Mouse (Mus musculus) limb, embryonic 10.5 days (tissue): Measurements from ENCODE around the gene Wrap73. TPM values are rescaled to one million over a fixed set of nuclear protein-coding genes. Genes with fewer than 3 reads are reported as not detected.
A peak's percentile ranks its signal among the peaks of the same experiment; 100 is the strongest.

Experiments
- DNase-seq: peaks from one replicate; pipeline ENCODE4 v3.0.0-alpha.2; 2017; ENCODE audit warnings: low spot score
- H3K27ac ChIP-seq: fragments of 300-500 bp; sonication (generic); 2 replicates; pipeline ENCODE4 v1.5.1; 2016; ENCODE audit warnings: mild to moderate bottlenecking
- H3K27me3 ChIP-seq: fragments of 300-500 bp; sonication (generic); 2 replicates; pipeline ENCODE4 v1.6.1; 2016; ENCODE audit warnings: low read depth, mild to moderate bottlenecking; ENCODE audit not compliant: poor library complexity, severe bottlenecking
- H3K36me3 ChIP-seq: fragments of 300-500 bp; sonication (generic); 2 replicates; pipeline ENCODE4 v1.6.1; 2016; ENCODE audit warnings: mild to moderate bottlenecking, moderate library complexity
- H3K4me1 ChIP-seq: fragments of 300-500 bp; sonication (generic); 2 replicates; pipeline ENCODE4 v1.6.1; 2016
- H3K4me3 ChIP-seq: fragments of 300-500 bp; sonication (generic); 2 replicates; pipeline ENCODE4 v1.5.1; 2016; ENCODE audit warnings: mild to moderate bottlenecking, moderate library complexity
- H3K9me3 ChIP-seq: fragments of 300-500 bp; sonication (generic); replicated peaks from 2 replicates; pipeline ENCODE4 v1.6.1; 2016; ENCODE audit warnings: mild to moderate bottlenecking
- WGBS: fragments of 180-500 bp; shearing (Covaris S2); methylation state at CpG from one replicate; pipeline ENCODE4 v1.1.7; 2016; 5-methylcytosine and 5-hydroxymethylcytosine counted together
- polyA plus RNA-seq: library from polyadenylated mRNA; unstranded; fragments of >200 nt; fragmentation: Nextera tagmentation; extraction: Ambion mirVana; gene quantifications from 2 replicates; pipeline ENCODE4 v1.2.1, GENCODE M21; 2016

Wrap73 gene
- polyA plus RNA-seq, 1 experiment from 2014 or later = 49.0 TPM

DNA sequence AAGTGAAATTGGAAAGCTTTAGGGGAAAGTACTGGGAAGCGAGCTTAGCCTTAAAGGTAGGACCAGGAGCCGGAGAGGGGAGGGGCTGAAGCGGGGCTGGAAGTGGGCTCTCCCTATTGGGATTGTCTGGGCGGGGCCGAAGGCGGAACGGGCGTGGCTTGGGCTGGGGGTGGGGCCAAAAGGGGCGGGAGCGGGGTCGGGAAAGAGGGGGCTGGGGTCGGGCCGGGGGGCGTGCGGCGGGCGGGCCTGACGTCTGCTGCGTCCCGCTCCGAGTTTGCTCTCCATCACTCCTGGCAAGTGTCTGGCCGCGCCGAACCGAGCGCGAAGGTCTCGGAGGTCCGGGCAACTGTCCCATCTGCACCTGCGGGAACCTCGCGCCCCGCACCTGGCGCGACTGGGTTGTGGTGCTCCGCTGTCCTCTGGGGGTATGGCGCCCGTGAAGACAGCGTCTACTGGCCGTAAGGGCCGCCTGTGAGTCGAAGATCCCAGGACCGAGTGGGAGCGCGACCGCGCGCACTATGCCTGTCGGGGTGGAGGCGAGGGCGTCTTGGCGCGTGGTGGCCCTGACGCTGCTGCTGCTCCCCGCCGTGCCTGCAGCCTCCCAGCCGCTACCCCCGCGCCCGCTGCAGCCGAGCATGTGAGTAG is 28.5 kb downstream of the Wrap73 start, which contains the start of gene Megf6:
Gene Megf6 (plus strand): TSS at position 225 of the 645 bp plus-strand sequence.
- H3K27me3 ChIP-seq = peaks cover 63% of the 10 kb centered on the region
- WGBS = under 1% methylated on average over 61 of the region's 61 CpGs
- peaks cover 67% of the 10 kb centered on the region for H3K4me1 ChIP-seq

DNA sequence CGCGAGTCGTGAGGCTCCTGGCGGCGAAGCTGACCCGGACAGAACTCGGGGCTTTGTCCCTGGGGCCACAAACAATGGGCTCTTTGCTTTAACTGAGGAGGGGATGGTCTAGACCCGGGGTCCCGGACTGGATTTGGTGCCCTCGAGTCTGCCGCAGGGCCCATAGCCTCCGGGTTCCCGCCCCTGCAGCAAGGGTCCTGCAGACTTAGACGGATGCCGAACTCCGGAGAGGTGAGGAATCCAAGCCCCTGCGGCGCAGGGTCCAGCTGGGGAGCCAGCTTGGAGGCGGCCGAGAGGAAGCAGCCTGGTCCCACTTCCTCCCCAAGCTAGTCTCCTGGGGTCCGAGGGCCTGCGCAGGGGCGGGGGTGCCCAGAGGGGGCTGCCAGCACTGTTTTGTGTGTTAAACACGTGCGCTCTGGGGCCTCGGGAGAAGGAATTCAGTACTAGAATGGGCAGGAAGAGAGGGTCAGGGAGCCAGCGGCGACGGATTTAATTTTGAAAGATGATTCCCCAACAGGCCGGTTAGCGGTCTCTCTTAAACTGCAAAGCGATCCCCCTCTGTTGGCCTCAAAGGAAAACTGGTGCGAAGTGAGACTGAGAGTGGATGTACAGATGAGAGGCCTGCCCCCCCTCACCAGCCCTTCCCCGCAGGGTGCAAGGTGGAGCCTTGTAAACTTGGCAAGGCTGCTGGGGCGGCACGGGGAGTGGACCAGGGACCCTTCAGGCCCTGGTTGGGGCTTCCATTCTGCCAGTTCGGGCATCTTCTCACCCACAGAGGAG is 29.2 kb downstream of the Wrap73 start:
- Histone ChIP-seq H3K27me3 (peaks cover 63% of the 10 kb centered on the region), H3K4me1 (peaks cover 73% of the 10 kb centered on the region)

More for the DNA sequence above, 28.5 kb downstream of the Wrap73 start, which contains the start of gene Megf6:
- DNase-seq = peak; percentile 96
- Histone ChIP-seq H3K4me3 (peak within 1 kb of the TSS; percentile 72), H3K27ac (peak within 1 kb of the TSS; percentile 88), H3K9me3 (no peaks in the 10 kb centered on the region), H3K36me3 (no peaks in the 10 kb centered on the region)

DNA sequence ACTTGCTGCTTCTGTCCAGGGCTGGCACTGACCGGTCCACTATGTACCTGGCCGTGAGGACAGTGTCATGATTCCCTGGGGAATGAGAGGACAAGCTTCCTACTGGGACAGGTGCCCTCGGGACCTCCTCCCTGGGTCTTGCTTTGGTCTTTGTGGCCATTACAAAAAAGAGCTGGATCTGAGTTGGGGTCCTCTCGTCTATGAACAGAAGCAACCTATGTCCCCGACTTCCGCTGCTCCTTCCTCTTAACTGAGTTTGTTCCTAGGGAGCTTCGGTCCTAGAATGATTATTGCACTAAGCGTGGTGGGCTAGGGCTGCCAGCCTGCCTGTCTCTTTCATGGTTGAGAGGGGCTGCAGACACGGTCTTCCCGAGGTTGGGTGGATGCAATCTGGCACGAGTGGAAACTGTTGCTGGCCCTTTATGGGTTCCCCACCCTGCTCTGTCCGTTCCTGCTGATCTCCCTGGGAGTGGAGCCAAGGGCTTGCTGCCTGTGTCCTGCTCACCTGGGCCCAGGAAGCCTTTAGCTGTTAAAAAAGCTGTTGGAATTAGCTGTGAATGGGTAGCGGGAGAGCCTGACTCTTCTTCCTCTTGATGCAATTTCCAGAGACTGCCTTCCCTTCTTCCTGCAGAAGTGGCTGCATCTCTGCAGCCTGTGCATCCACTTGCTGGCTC is 29.9 kb downstream of the Wrap73 start:
- Histone ChIP-seq H3K27me3 (peaks cover 63% of the 10 kb centered on the region), H3K36me3 (peaks cover 9% of the 10 kb centered on the region; the same call in 1 of the 2 replicates), H3K27ac (peak overlapping the region; percentile 88; the same call in 1 of the 2 replicates), H3K9me3 (no peaks in the 10 kb centered on the region), H3K4me1 (peaks cover 80% of the 10 kb centered on the region), H3K4me3 (peak overlapping the region; percentile 72)
- DNase-seq = no peak
- WGBS = 35% methylated on average over 13 of the region's 13 CpGs

More for the DNA sequence above, 29.2 kb downstream of the Wrap73 start:
- WGBS = 1% methylated on average over 37 of the region's 37 CpGs
- Histone ChIP-seq H3K9me3 (no peaks in the 10 kb centered on the region), H3K4me3 (peak overlapping the region; percentile 72), H3K27ac (peak overlapping the region; percentile 88), H3K36me3 (0 out of 2 replicates have a peak, but pooled peaks cover 1% of the 10 kb centered on the region)
- DNase-seq = peak; percentile 73

DNA sequence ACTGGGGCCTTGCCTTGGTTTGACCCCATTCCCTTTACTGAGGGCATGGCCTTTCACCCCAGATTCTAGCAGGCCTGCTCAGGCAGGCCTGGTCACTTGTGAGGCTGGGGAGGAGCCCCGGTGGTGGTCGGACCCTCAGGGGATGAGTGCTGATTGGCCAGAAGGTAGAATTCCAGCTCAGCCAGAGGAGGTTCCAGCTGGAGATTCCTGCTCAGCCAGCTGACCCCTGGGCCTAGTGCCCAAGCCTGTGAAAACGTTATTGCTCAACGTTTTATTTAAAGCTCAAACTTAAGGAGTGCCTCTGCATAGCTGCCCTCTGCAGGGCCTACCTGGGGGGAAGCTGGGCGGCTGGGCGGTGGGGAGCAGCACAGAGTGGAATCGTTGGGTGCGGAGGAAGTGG is 35.1 kb downstream of the Wrap73 start:
- H3K4me1 ChIP-seq = peaks cover 61% of the 10 kb centered on the region
- no peak for DNase-seq
- no peaks in the 10 kb centered on the region for H3K9me3 ChIP-seq
- H3K27me3 ChIP-seq = peaks cover 19% of the 10 kb centered on the region
- no peak overlapping the region for H3K27ac ChIP-seq
- 60% methylated on average over 8 of the region's 8 CpGs for WGBS
- no peak overlapping the region for H3K4me3 ChIP-seq
- peaks cover 45% of the 10 kb centered on the region for H3K36me3 ChIP-seq

DNA sequence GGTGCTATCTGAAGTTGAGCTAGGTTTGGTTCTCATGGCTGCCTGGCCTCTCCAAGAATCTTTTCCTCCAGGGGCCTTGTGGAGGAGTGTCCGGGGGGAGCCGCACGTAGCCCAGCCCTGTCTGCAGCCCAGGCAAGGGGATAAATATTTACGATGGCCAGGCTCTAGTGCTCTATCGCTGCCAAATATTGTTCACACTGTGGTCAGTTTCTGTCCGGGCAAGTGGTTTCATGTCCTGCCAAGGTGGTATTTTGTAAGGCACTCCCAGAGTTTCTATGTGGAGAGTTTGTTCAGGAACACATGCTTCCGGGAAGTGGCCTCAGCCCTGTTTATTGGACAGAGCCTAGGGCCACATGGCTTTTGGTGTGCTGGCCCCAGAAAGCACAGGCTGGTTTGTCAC is 38.8 kb downstream of the Wrap73 start:
- 81% methylated on average over 7 of the region's 7 CpGs for WGBS
- Histone ChIP-seq H3K4me3 (no peak overlapping the region), H3K36me3 (peaks cover 72% of the 10 kb centered on the region), H3K9me3 (no peaks in the 10 kb centered on the region), H3K27ac (no peak overlapping the region), H3K4me1 (peaks cover 29% of the 10 kb centered on the region), H3K27me3 (no peaks in the 10 kb centered on the region; the same call in 1 of the 2 replicates)
- no peak for DNase-seq

DNA sequence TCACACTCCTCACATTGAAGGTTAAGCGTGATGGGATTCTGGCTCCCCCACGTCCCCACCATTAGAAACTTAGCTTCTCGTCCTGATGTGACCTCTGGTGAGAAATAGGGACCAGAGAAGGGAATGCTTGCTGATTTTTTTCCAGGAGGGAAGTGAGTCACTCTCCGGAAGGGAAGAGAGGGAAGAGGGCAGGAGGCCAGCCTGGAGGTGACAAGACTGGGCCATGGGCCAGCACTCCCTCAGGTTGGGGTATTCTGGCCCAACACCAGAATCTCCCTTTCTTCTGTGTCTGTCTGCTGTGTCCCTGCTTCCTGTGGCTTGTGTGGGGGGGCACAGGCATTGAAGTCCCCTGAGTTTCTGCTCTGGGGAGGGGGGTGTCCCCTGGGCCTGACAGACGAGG is 41.4 kb downstream of the Wrap73 start:
- H3K9me3 ChIP-seq = no peaks in the 10 kb centered on the region
- H3K27ac ChIP-seq = no peak overlapping the region
- DNase-seq = no peak
- peaks cover 59% of the 10 kb centered on the region for H3K36me3 ChIP-seq
- no peak overlapping the region for H3K4me3 ChIP-seq
- no peaks in the 10 kb centered on the region; the same call in 1 of the 2 replicates for H3K27me3 ChIP-seq
- H3K4me1 ChIP-seq = peaks cover 13% of the 10 kb centered on the region; the same call in 1 of the 2 replicates
- 77% methylated on average over 5 of the region's 5 CpGs for WGBS

DNA sequence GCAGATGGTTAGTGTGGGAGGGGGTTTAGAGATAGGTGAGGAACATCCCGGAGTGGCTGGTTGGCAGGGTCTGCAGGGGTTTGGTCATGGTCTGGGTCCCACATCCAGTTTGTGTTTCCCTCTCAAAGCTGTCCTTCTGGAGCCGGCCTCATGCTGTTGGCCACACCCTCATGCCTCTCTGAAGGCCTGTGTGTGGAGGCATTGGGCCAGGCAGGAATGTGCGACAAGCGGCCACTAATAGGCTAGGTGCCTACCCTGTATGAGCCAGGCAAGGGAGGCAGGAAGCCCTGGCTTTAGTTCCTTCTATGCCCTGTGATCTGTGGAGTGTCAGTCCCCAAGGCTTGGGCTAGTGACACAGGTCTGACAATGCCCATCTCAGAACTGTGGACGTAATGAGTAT is 42.8 kb downstream of the Wrap73 start:
- Histone ChIP-seq H3K4me3 (no peak overlapping the region), H3K27me3 (no peaks in the 10 kb centered on the region; the same call in 1 of the 2 replicates), H3K4me1 (peaks cover 13% of the 10 kb centered on the region; the same call in 1 of the 2 replicates), H3K9me3 (no peaks in the 10 kb centered on the region), H3K27ac (no peak overlapping the region), H3K36me3 (peaks cover 52% of the 10 kb centered on the region)
- 72% methylated on average over 5 of the region's 5 CpGs for whole genome bisulfite sequencing
- no peak for DNase-seq

DNA sequence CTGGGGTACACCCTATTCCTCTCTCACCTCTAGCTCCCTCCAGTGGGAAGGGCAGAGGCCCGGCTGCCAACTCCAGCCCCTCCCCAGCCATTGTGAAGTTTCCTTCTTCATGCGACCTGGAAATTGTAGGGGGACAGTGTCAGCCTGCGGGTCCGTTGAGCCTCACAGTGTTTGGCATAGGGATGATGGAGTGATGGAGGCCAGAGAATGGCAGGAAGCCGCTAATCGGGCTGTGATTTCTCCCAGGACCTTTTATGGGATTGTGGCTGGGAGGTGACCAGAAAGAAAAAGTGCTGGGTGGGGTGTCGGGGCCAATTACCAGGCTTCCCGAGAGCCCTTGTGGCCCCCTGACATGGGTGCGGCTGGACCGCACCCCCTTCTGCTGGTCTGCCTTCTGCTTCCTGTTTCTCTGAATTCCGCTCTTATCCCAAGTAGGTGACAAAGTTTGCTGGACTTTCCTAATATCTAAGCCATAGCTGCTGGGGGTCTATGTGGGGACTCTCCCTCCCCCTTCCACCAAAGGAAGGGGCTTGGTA is 43.9 kb downstream of the Wrap73 start:
- H3K36me3 ChIP-seq = peaks cover 49% of the 10 kb centered on the region
- no peak for DNase-seq

DNA sequence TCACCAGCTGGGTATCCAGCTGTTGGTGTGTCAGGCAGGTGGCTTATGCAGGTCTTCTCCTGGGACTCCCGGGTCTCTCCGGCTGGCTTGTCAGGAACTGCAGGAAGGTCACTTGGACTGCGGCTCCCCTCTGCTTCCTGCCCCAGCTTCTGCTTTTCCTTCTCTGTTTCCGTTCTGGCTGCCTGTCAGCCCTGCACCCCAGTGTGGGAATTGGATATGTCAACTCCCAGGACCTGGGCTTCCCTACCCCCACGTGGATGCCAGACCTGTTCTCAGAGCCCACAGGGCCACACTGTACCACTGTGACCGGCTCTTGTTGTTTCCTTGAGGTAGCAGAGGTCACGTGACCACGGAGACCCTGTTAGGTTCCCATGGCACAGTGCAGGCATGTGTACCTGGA is 46.8 kb downstream of the Wrap73 start:
- WGBS = 80% methylated on average over 8 of the region's 8 CpGs
- Histone ChIP-seq H3K27ac (no peak overlapping the region), H3K36me3 (peaks cover 52% of the 10 kb centered on the region)

More for the DNA sequence above, 43.9 kb downstream of the Wrap73 start:
- peaks cover 18% of the 10 kb centered on the region; the same call in 1 of the 2 replicates for H3K4me1 ChIP-seq
- 56% methylated on average over 11 of the region's 11 CpGs for WGBS
- H3K27me3 ChIP-seq = no peaks in the 10 kb centered on the region; the same call in 1 of the 2 replicates
- no peak overlapping the region for H3K4me3 ChIP-seq
- H3K9me3 ChIP-seq = no peaks in the 10 kb centered on the region
- H3K27ac ChIP-seq = no peak overlapping the region

DNA sequence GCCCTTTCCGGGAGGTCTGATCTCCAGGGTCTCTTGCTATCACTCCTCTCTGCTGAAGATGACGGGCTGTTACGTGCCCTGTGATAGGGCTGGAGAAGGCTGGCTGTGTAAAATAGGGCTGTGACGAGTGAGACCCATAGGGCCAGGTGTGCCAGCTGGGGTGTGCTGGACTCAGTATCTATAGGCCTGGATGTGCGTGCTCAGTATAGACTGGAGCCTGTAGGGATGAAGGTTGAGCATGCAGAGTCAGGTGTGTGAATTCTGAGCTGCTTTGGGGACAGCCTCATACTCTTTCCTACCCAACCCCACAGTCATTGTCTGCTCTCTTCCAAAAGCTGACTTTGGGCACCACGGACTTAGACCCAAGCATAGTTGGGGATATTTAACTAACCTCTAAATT is 55.8 kb downstream of the Wrap73 start:
- Histone ChIP-seq H3K27me3 (no peaks in the 10 kb centered on the region), H3K36me3 (peaks cover 11% of the 10 kb centered on the region; the same call in 1 of the 2 replicates), H3K9me3 (no peaks in the 10 kb centered on the region), H3K4me1 (peaks cover 26% of the 10 kb centered on the region), H3K4me3 (no peak overlapping the region), H3K27ac (peak overlapping the region; percentile 73; the same call in 1 of the 2 replicates)
- WGBS = 71% methylated on average over 6 of the region's 6 CpGs
- DNase-seq = no peak

More for the DNA sequence above, 46.8 kb downstream of the Wrap73 start:
- DNase-seq = no peak
- H3K4me1 ChIP-seq = peaks cover 18% of the 10 kb centered on the region; the same call in 1 of the 2 replicates
- no peaks in the 10 kb centered on the region for H3K9me3 ChIP-seq
- H3K27me3 ChIP-seq = no peaks in the 10 kb centered on the region; the same call in 1 of the 2 replicates
- no peak overlapping the region for H3K4me3 ChIP-seq

DNA sequence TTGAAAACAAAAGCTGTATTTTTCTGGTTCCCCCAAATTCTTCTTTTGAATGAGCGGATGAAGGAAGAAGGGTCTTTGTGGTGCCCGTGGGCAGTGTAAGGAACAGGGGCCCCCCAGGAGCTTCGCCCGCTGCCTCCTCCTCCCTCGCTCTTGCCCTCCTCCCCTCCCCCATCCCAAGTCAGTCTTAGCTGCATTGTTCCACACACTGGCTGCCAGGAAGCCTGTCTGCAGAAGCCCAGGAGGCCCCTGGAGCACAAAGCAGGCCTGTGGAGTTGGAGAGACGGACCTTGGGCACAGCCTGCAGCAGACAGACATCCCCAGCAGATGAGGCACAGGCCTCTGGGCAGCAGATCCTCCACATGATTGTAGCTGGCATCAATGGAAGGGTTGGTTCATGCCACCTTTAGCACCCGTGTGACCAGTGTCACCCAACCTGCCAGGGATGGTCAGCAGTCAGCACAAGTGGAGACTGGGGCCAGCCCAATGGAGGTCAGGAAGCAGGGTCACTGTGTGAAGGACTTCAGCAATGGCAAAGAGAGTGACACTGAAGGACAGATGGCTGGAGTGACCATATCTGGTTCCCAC is 56.3 kb downstream of the Wrap73 start:
- DNase-seq = no peak
- H3K4me3 ChIP-seq = no peak overlapping the region

DNA sequence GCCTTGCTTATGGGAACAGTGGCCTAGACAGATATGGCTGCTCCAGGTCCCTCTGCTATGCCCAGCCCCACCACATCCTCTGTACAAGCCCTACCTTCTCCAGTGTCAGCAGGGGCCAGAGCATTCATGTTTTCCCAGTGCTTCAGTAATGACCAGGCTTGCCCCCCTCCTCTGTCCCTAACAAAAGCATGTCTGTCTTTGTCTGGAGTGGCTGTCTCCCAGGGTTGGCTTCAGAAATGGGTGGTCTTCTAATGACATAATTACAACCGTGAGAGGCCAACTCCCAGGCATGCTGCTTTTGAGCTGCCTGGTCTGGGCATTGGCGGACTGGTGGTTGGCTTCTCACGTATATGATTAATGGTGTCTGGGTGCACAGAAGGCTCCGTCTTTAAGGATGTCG is 59.3 kb downstream of the Wrap73 start:
- no peaks in the 10 kb centered on the region for H3K27me3 ChIP-seq
- H3K9me3 ChIP-seq = no peaks in the 10 kb centered on the region
- H3K27ac ChIP-seq = no peak overlapping the region
- WGBS = 75% methylated on average over 5 of the region's 5 CpGs
- H3K4me1 ChIP-seq = peaks cover 29% of the 10 kb centered on the region
- no peak overlapping the region for H3K4me3 ChIP-seq
- DNase-seq = no peak
- H3K36me3 ChIP-seq = peaks cover 7% of the 10 kb centered on the region; the same call in 1 of the 2 replicates

More for the DNA sequence above, 56.3 kb downstream of the Wrap73 start:
- Histone ChIP-seq H3K36me3 (peaks cover 10% of the 10 kb centered on the region; the same call in 1 of the 2 replicates), H3K4me1 (peaks cover 26% of the 10 kb centered on the region), H3K27me3 (no peaks in the 10 kb centered on the region), H3K9me3 (no peaks in the 10 kb centered on the region), H3K27ac (peak overlapping the region; percentile 73)
- WGBS = 80% methylated on average over 7 of the region's 7 CpGs
